Comparison of ENCODE assay signal across 8 mouse cellular contexts in the genomic region with DNA sequence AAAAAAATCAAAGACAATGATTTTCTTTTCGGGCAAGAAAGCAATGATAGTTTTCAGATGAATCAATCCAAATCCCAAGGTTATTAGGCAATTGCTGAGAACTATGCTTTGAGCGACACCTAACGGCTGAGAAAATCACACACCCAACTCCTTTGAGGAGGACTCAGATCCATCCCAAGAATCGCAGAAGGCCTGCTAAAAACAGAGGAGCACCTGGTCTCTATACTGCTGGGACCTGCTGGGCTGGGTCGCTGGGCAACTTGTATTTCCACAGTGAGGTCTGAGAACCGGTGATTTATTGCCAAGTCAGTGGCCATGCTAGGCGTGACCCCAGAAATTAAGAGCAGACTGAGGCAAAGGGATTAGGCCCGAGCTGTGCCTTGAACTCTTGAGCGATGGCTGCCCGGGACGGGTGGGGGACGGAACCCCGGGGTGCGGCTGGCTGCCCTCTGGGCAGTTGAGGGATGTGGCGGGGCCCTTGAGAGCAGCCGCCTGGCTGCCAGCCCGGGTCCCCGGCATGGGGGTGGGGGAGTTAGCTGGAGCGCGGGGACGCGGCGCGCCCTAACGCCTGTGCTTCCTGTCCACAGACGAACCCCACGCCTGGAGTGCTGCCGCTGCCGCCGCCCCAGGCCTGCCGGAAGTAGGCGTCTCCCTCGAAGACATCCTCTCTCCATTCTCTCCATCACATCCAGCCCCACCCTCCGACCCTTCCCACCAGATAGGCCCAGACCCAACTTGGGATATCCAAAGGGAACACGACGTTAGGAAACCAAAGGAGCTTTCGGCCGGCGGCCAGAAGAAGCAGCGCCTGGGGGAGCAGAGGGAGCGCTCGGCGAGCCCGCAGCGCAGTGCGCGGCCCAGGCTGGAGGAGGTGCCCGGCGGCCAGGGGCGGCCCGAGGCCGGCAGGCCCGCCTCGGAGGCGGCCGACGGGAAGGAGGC.
DNase-seq lines count a peak whose midpoint lies in the region; ATAC-seq and TF ChIP-seq lines count a peak whose summit lies in the region.

No protein-coding gene starts in this region.

- H3K27ac ChIP-seq in heart, embryonic 13.5 days (replicated peaks): peak overlapping the region; percentile 93
- H3K27ac ChIP-seq in kidney, postnatal 0 days: peak overlapping the region; percentile 91
- H3K27ac ChIP-seq in liver, embryonic 11.5 days (ENCODE audit: low read depth, low read length): peak overlapping the region; percentile 75

- TF ChIP-seq CTCF in kidney, postnatal 0 days (IDR thresholded peaks at IDR 0.05; ENCODE audit: low read depth): peak; percentile 83

- H3K27me3 ChIP-seq in heart, embryonic 13.5 days (replicated peaks): peaks cover 3% of the 10 kb centered on the region; the same call in 1 of the 2 replicates
- no peaks in the 10 kb centered on the region for H3K27me3 ChIP-seq in kidney, postnatal 0 days (ENCODE audit: insufficient read depth, low read length)
- H3K27me3 ChIP-seq in liver, embryonic 11.5 days (replicated peaks; ENCODE audit: control insufficient read depth, insufficient read depth, low read length): peaks cover 16% of the 10 kb centered on the region
- H3K27me3 ChIP-seq in myocyte (ENCODE audit: control insufficient read depth, insufficient read depth, insufficient read length): no peaks in the 10 kb centered on the region

- H3K4me2 ChIP-seq in heart, embryonic 13.5 days: peak overlapping the region; percentile 87
- H3K4me2 ChIP-seq in kidney, postnatal 0 days (ENCODE audit: low read length): peak overlapping the region; percentile 94
- H3K4me2 ChIP-seq in liver, embryonic 11.5 days: peak overlapping the region; percentile 83
- peak overlapping the region; percentile 93 for H3K4me2 ChIP-seq in myocyte (ENCODE audit: low read depth)

- peak overlapping the region; percentile 86 for H3K9ac ChIP-seq in heart, embryonic 13.5 days
- H3K9ac ChIP-seq in kidney, postnatal 0 days (ENCODE audit: low read depth, low read length): peak overlapping the region; percentile 70
- peak overlapping the region; percentile 58 for H3K9ac ChIP-seq in liver, embryonic 11.5 days (ENCODE audit: low read depth, low read length)

- peak overlapping the region; percentile 94 for H3ac ChIP-seq in myocyte (ENCODE audit: control insufficient read depth, insufficient read length)

- peaks cover 8% of the 10 kb centered on the region for H3K79me2 ChIP-seq in myocyte (ENCODE audit: control insufficient read depth, insufficient read depth)

- H3K9me3 ChIP-seq in heart, embryonic 13.5 days: no peaks in the 10 kb centered on the region
- H3K9me3 ChIP-seq in kidney, postnatal 0 days (replicated peaks; ENCODE audit: low read length): no peaks in the 10 kb centered on the region
- H3K9me3 ChIP-seq in liver, embryonic 11.5 days (ENCODE audit: control insufficient read depth, low read length): no peaks in the 10 kb centered on the region

- WGBS in heart, embryonic 13.5 days: under 1% methylated on average over 52 of the region's 57 CpGs
- WGBS in kidney, postnatal 0 days: under 1% methylated on average over 50 of the region's 57 CpGs
- under 1% methylated on average over 53 of the region's 57 CpGs for WGBS in liver, embryonic 11.5 days

- peak; percentile 76 for TF ChIP-seq POLR2A in myocyte (IDR thresholded peaks at IDR 0.05; ENCODE audit: insufficient read length, low read depth)

- ATAC-seq in heart, embryonic 13.5 days (ENCODE audit: extremely low read depth, insufficient number of reproducible peaks, low FRiP score, low TSS enrichment): peak; percentile 84
- ATAC-seq in kidney, postnatal 0 days (replicated peaks; ENCODE audit: low FRiP score, low read depth): peak; percentile 93
- peak; percentile 84 for ATAC-seq in liver, embryonic 11.5 days (replicated peaks; ENCODE audit: low FRiP score)

- peak overlapping the region; percentile 72 for H3K4me3 ChIP-seq in heart, embryonic 13.5 days
- peak overlapping the region; percentile 66 for H3K4me3 ChIP-seq in kidney, postnatal 0 days (replicated peaks; ENCODE audit: low read depth, low read length)
- peak overlapping the region; percentile 64 for H3K4me3 ChIP-seq in liver, embryonic 11.5 days (ENCODE audit: low read depth, low read length)
- peak overlapping the region; percentile 33 for H3K4me3 ChIP-seq in myocyte

- peaks cover 5% of the 10 kb centered on the region for H3K4me1 ChIP-seq in heart, embryonic 13.5 days
- H3K4me1 ChIP-seq in kidney, postnatal 0 days (replicated peaks; ENCODE audit: insufficient read depth, low read length): no peaks in the 10 kb centered on the region
- no peaks in the 10 kb centered on the region for H3K4me1 ChIP-seq in liver, embryonic 11.5 days (replicated peaks; ENCODE audit: control insufficient read depth, insufficient read depth, low read length)

- H3K36me3 ChIP-seq in heart, embryonic 13.5 days: no peaks in the 10 kb centered on the region
- H3K36me3 ChIP-seq in kidney, postnatal 0 days (ENCODE audit: insufficient read depth, low read length): no peaks in the 10 kb centered on the region
- no peaks in the 10 kb centered on the region for H3K36me3 ChIP-seq in liver, embryonic 11.5 days (ENCODE audit: control insufficient read depth, insufficient read depth, low read length)
- no peaks in the 10 kb centered on the region for H3K36me3 ChIP-seq in myocyte (ENCODE audit: control insufficient read depth, insufficient read depth)

- peak; percentile 89 for DNase-seq in CD4-positive helper T cell, adult 2 months (ENCODE audit: low read depth, low spot score)
- peak; percentile 96 for DNase-seq in brain, adult 2 months (ENCODE audit: low read depth, low spot score)
- peak; percentile 14 for DNase-seq in fat pad, adult 2 months (ENCODE audit: extremely low read depth, low read depth, low spot score)
- peak; percentile 95 for DNase-seq in kidney, postnatal 0 days (ENCODE audit: low spot score)
- DNase-seq in liver, embryonic 11.5 days (ENCODE audit: low spot score): peak; percentile 81
- DNase-seq in spleen, postnatal 4 days (ENCODE audit: low spot score in 2 of 2): peak; percentile 62 to 81

TF ChIP-seq in myocyte, 11 proteins besides CTCF, POLR2A, EP300 and RAD21:
- no peak for TF ChIP-seq TCF3 (IDR thresholded peaks at IDR 0.05; ENCODE audit: insufficient read length, low read depth)
- TF ChIP-seq MYOG (IDR thresholded peaks at IDR 0.05; ENCODE audit: control insufficient read depth in 1 of 3, insufficient read depth in 1 of 3, insufficient read length in 2 of 3, low read depth in 2 of 3): peak in 1 of 3 experiments; percentile 27
- TF ChIP-seq POLR2AphosphoS2 (IDR thresholded peaks at IDR 0.05; ENCODE audit: insufficient read length, low read depth): peak; percentile 51
- 0 out of 2 replicates have a peak, but pooled peaks have one; percentile 27 for TF ChIP-seq CEBPB (IDR thresholded peaks at IDR 0.05; ENCODE audit: insufficient read depth, poor library complexity, severe bottlenecking)

Comparison
In these comparisons a context has a peak if more than half of its experiments do, and no peak if none do; other contexts are left out.
1. Peak in every context shown above with its lines: DNase-seq, ATAC-seq, H3K4me3 ChIP-seq and H3K27ac ChIP-seq.
2. DNase-seq: peak in every context shown above with its lines; median percentile 96 in brain, adult 2 months; 95 in kidney, postnatal 0 days; 89 in CD4-positive helper T cell, adult 2 months; 81 in liver, embryonic 11.5 days; 72 in spleen, postnatal 4 days; 14 in fat pad, adult 2 months.